Mouse (Mus musculus): ENCODE data around the gene Asl. TPM values are rescaled to one million over a fixed set of nuclear protein-coding genes. Genes with fewer than 3 reads are reported as not detected.

Asl gene
- polyA plus RNA-seq (2016; fragmentation: Nextera tagmentation; extraction: Ambion mirVana): 29.5 and 29.6 TPM in 2 replicates

DNA sequence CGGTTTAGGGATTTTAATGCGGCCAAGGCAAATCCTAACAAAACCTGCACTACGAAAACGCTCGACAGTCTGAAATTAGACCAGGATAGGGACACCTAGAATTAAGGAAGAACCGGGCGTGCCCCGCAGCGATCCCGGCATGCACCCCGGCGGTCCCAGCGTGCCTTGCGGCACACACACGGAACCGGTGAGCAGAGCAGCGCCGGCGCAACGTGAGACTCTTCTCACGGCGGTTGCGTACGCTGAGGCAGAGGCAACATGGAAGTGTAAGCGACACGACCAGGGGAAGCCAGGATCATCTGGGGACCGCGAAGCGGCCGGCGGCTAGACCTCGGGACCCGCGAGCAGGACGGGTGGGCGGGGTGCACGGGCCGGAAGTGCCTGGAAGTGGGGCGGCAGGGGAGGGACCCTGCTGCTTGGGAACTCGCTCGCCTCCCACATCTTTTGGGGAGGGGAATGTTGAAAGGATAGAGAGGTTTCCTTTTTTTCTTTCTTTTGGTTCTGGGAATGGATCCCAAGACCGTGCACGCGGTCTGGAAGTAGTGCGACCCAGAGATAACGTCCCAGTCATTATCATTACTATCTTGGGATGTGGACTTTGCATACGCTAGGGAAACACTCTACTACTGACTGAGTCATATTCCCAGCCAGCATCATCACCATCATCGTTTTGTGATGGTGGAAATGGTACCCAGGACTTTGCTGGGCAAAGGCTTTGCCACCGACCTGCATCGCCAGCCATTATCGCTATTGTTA is at the start of gene Asl, which contains the start of gene Crcp:
Gene Asl, minus strand, starts transcription at position 106 of the 756 bp plus-strand sequence.
Gene Crcp, plus strand, starts transcription at position 149 of the 756 bp plus-strand sequence.
- 2% methylated on average over 51 of the region's 51 CpGs for WGBS
- peak within 1 kb of the TSS; percentile 74 for H3K4me2 ChIP-seq
- ATAC-seq (ENCODE audit: insufficient number of reproducible peaks, insufficient read depth, low FRiP score, low TSS enrichment, low read depth): peak; percentile 58
- no peaks in the 10 kb centered on the region for H3K9me3 ChIP-seq
- H3K9ac ChIP-seq (replicated peaks): peak within 1 kb of the TSS; percentile 77
- H3K4me3 ChIP-seq (replicated peaks): peak within 1 kb of the TSS; percentile 73
- H3K4me1 ChIP-seq (replicated peaks): peaks cover 9% of the 10 kb centered on the region; the same call in 1 of the 2 replicates
- H3K27ac ChIP-seq: peak within 1 kb of the TSS; percentile 96
- peaks cover 3% of the 10 kb centered on the region; the same call in 1 of the 2 replicates for H3K36me3 ChIP-seq
- H3K27me3 ChIP-seq: peaks cover 4% of the 10 kb centered on the region; the same call in 1 of the 2 replicates

DNA sequence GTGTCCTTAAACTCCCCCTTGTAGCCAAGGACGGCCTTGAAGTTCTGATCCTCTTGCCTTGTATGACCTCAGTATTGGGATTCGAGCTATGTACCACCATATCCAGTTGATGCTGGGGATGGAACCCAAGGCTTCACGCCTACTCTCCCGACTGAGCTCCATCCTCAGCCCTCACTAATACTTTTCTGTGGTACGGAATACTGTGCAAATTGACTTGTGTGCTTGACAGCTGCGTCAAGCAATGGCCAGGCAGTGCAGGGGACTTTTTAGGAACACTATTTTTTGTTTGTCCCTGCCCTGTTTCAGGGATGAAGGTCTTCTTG is 49.7 kb upstream of the Asl start:
- ATAC-seq (ENCODE audit: insufficient number of reproducible peaks, insufficient read depth, low FRiP score, low TSS enrichment, low read depth): 0 out of 2 replicates have a peak, but pooled peaks have one; percentile 30
- Histone ChIP-seq H3K4me3 (replicated peaks) (peak overlapping the region; percentile 77), H3K9ac (replicated peaks) (peak overlapping the region; percentile 94)

DNA sequence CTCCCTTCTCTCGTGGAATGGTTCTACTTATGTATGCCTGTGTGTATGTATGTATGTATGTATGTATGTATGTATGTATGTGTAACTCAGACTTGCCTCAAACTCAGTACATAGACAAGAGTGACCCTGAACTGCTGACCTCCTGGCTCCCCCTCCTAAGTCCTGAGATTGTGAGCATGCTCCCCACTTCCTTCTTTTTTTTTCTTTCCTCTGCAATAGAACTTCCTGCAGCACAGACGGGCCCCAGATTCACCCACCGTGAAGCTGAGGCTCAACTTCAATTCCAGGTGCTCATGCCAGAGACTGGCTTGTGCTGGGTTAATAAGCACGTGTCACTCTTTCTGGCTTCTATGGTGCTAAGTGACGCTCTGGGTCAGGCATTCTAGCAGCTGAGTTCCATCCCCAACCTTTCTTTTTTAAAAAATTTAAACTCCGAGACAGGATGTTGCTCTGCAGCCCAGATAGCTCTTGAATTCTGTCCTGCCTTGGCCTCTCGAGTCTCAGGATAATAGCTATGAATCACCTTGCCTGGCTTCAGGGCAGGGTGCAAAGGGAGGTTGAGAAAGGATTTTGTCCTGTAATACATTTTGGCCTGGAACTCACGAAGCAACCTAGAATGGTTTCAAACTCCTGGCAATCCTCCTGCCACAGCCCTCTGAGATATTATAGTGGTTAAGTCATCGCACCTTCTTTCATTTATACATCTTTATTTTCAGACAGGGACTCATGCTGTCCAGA is 49.2 kb upstream of the Asl start:
- 0 out of 2 replicates have a peak, but pooled peaks cover 4% of the 10 kb centered on the region for H3K9me3 ChIP-seq
- no peak overlapping the region for H3K27ac ChIP-seq
- H3K4me1 ChIP-seq (replicated peaks): peaks cover 8% of the 10 kb centered on the region
- peaks cover 16% of the 10 kb centered on the region for H3K36me3 ChIP-seq
- H3K9ac ChIP-seq (replicated peaks): no peak overlapping the region
- WGBS: 69% methylated on average over 9 of the region's 9 CpGs
- ATAC-seq (ENCODE audit: insufficient number of reproducible peaks, insufficient read depth, low FRiP score, low TSS enrichment, low read depth): no peak
- no peaks in the 10 kb centered on the region for H3K27me3 ChIP-seq
- H3K4me3 ChIP-seq (replicated peaks): peak overlapping the region; percentile 77; the same call in 1 of the 2 replicates
- H3K4me2 ChIP-seq: peak overlapping the region; percentile 79

More for the DNA sequence above, 49.7 kb upstream of the Asl start:
- Histone ChIP-seq H3K9me3 (0 out of 2 replicates have a peak, but pooled peaks cover 4% of the 10 kb centered on the region), H3K27me3 (no peaks in the 10 kb centered on the region), H3K4me1 (replicated peaks) (peaks cover 10% of the 10 kb centered on the region), H3K36me3 (peaks cover 20% of the 10 kb centered on the region), H3K27ac (peak overlapping the region; percentile 85), H3K4me2 (peak overlapping the region; percentile 79)
- 51% methylated on average over 6 of the region's 6 CpGs for WGBS

DNA sequence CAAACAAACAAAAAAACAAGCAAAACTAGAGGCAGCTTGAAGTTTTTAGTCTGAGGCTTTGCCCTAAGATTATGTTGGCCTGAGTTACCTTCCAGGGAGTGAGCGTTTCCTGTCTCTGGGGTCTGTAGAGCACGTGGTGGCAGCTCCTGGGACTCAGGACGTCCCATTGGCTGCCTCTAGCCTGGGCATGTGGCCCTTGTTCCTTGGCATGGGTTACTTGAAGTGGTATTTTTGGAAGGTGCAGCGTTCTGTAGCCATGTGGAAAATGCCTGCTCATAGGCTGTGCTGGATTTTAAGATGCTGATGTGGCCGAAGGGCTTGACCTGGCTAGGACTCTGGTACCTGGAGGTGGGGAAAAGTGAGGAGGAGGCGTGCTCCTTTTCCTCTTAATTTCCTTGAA is 47.3 kb upstream of the Asl start:
- no peak overlapping the region for H3K27ac ChIP-seq
- no peak for ATAC-seq (ENCODE audit: insufficient number of reproducible peaks, insufficient read depth, low FRiP score, low TSS enrichment, low read depth)
- H3K36me3 ChIP-seq: peaks cover 3% of the 10 kb centered on the region; the same call in 1 of the 2 replicates
- H3K4me3 ChIP-seq (replicated peaks): no peak overlapping the region
- 0 out of 2 replicates have a peak, but pooled peaks cover 2% of the 10 kb centered on the region for H3K9me3 ChIP-seq
- no peaks in the 10 kb centered on the region for H3K27me3 ChIP-seq
- H3K4me2 ChIP-seq: no peak overlapping the region
- H3K4me1 ChIP-seq (replicated peaks): peaks cover 8% of the 10 kb centered on the region
- WGBS: 66% methylated on average over 6 of the region's 6 CpGs
- H3K9ac ChIP-seq (replicated peaks): no peak overlapping the region

DNA sequence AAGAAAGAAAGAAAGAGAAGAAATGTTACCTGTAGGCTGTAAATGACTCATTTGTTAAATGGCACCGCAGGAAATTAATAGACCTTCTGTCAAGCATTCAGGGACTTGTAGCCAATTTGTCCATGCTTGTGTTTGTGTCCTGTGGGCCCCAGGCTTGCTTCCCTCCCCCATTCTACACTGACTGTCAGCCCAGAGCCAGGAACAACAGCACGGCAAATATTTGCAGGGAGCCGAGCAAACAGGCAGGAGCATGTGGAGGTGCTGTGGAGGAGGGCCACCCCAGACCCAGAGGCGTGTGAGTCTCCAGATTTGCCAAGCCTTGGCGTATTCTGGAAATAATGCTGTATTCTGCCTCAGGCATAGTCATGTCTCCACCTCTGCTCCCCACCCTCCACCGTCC is 45.4 kb upstream of the Asl start:
- Histone ChIP-seq H3K27ac (no peak overlapping the region), H3K9me3 (no peaks in the 10 kb centered on the region), H3K36me3 (no peaks in the 10 kb centered on the region), H3K27me3 (no peaks in the 10 kb centered on the region), H3K9ac (replicated peaks) (no peak overlapping the region; the same call in 1 of the 2 replicates), H3K4me3 (replicated peaks) (no peak overlapping the region), H3K4me1 (replicated peaks) (no peaks in the 10 kb centered on the region), H3K4me2 (no peak overlapping the region)
- ATAC-seq (ENCODE audit: insufficient number of reproducible peaks, insufficient read depth, low FRiP score, low TSS enrichment, low read depth): no peak
- 72% methylated on average over 6 of the region's 6 CpGs for WGBS

DNA sequence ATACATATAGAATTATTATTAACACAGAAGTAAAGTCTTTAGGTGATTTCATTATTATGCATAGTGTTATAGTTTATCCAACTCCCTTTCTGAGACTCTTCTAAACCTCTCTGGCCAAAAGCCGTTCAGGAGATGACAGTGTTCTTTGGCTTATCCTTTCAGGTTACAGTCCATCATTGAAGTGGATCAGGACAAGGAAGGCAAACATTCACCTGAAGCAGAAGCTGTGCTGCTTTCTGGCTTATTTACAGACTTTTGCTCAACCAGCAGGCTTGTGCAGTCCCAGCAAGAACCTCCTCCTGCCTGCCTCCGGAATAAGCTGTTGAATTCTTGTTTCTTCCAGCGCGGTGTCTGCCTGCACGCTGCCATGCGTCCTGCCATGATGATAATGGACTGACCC is 44.0 kb upstream of the Asl start, which contains the start of gene Tpst1:
Gene Tpst1, plus strand, starts transcription at position 301 of the 400 bp plus-strand sequence.
- Histone ChIP-seq H3K4me3 (replicated peaks) (no peak within 1 kb of the TSS), H3K9me3 (no peaks in the 10 kb centered on the region; the same call in 1 of the 2 replicates), H3K27ac (no peak within 1 kb of the TSS), H3K36me3 (no peaks in the 10 kb centered on the region), H3K4me2 (no peak within 1 kb of the TSS), H3K4me1 (replicated peaks) (no peaks in the 10 kb centered on the region), H3K9ac (replicated peaks) (no peak within 1 kb of the TSS), H3K27me3 (no peaks in the 10 kb centered on the region)
- no peak for ATAC-seq (ENCODE audit: insufficient number of reproducible peaks, insufficient read depth, low FRiP score, low TSS enrichment, low read depth)
- WGBS: 91% methylated on average over 6 of the region's 6 CpGs

DNA sequence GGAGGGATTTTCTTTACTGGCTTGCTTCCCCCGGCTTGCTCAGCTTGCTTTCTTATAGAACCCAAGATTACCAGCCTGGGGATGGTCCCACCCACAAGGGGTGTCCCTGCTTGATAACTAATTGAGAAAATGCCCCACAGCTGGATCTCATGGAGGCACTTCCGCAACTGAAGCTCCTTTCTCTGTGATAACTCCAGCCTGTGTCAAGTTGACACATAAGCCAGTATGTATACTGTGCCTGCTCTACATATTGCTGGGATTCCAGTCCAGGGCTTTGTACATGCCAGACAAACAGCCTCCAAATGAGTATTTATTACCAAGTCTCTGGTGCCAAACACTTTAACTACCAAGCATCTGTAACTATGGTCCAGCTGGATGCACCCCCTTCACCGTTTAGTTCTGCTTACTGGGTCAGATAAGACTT is 38.8 kb upstream of the Asl start:
- Histone ChIP-seq H3K9ac (replicated peaks) (no peak overlapping the region), H3K27ac (no peak overlapping the region), H3K4me1 (replicated peaks) (no peaks in the 10 kb centered on the region), H3K36me3 (peaks cover 1% of the 10 kb centered on the region), H3K4me3 (replicated peaks) (no peak overlapping the region), H3K4me2 (no peak overlapping the region), H3K9me3 (peaks cover 6% of the 10 kb centered on the region; the same call in 1 of the 2 replicates), H3K27me3 (no peaks in the 10 kb centered on the region)
- WGBS: 52% methylated on average over 3 of the region's 3 CpGs
- ATAC-seq (ENCODE audit: insufficient number of reproducible peaks, insufficient read depth, low FRiP score, low TSS enrichment, low read depth): no peak

DNA sequence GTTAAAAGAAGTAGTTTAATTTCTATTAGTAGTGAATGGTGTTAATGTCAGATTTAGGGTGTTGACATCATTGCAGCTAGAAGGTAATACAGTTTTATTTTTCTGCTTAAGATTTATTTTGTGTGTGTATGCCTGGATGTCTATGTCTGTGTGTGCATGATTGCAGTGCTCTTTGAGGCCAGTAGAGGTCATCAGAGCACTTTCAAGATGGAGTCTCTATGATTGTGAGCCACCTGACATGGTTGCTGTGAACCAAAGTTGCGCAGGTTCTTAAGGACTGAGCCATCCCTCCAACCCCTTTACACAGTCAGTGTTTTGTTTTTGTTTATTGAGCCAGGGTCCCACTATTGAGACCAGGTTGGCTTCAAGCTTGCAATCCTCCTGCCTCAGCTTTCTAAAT is 36.5 kb upstream of the Asl start:
- no peak overlapping the region for H3K4me3 ChIP-seq (replicated peaks)
- peaks cover 6% of the 10 kb centered on the region; the same call in 1 of the 2 replicates for H3K9me3 ChIP-seq
- H3K4me2 ChIP-seq: no peak overlapping the region
- H3K27ac ChIP-seq: no peak overlapping the region
- H3K9ac ChIP-seq (replicated peaks): no peak overlapping the region
- H3K27me3 ChIP-seq: no peaks in the 10 kb centered on the region
- H3K36me3 ChIP-seq: peaks cover 15% of the 10 kb centered on the region
- 95% methylated on average over 1 of the region's 1 CpGs for WGBS
- H3K4me1 ChIP-seq (replicated peaks): no peaks in the 10 kb centered on the region
- no peak for ATAC-seq (ENCODE audit: insufficient number of reproducible peaks, insufficient read depth, low FRiP score, low TSS enrichment, low read depth)

DNA sequence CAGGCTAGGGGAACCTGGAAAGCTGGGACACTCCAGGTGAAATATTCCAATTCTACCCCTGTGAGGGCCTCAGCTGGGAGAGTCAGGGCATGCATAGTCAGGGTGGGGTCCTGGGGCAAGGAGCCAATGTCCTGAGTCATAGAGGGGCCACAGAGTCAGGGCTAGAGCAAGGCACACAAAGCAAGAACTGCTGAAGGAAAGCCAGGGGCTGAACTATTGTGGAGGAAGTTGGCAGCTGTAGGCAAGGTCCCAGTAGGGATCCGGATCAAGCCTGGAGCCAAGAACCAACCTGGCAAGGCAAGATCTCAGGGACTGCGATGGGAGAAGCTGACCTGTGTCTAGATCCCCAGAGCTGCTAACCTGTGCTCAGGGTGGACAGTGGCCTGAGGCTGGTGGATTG is 34.7 kb upstream of the Asl start:
- no peak overlapping the region for H3K9ac ChIP-seq (replicated peaks)
- H3K36me3 ChIP-seq: peaks cover 27% of the 10 kb centered on the region
- 88% methylated on average over 2 of the region's 2 CpGs for WGBS
- no peak overlapping the region for H3K4me3 ChIP-seq (replicated peaks)
- no peak for ATAC-seq (ENCODE audit: insufficient number of reproducible peaks, insufficient read depth, low FRiP score, low TSS enrichment, low read depth)
- H3K4me1 ChIP-seq (replicated peaks): no peaks in the 10 kb centered on the region
- no peak overlapping the region for H3K27ac ChIP-seq
- H3K4me2 ChIP-seq: no peak overlapping the region
- H3K27me3 ChIP-seq: no peaks in the 10 kb centered on the region
- peaks cover 6% of the 10 kb centered on the region; the same call in 1 of the 2 replicates for H3K9me3 ChIP-seq

DNA sequence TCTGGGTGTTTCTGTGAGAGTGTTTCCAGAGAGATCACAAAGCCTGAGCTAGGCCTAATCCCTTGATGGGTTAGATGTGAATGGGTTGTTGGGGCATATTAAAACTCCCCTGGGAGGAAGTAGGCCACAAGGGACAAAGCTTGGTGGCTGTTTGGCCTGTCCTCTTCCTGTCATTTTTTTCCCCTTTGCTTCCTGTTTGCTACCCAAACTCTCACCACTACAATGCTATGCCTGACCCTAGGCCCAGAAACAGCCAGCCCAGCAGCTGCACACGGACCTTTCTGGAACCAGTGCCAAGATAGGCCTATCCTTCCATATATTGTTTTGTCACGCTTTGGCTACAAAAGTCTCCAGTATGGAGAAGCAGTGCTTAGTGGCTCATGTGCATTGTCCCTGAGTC is 33.0 kb upstream of the Asl start:
- Histone ChIP-seq H3K36me3 (peaks cover 32% of the 10 kb centered on the region), H3K9ac (replicated peaks) (no peak overlapping the region), H3K4me1 (replicated peaks) (no peaks in the 10 kb centered on the region), H3K27me3 (no peaks in the 10 kb centered on the region), H3K9me3 (peaks cover 6% of the 10 kb centered on the region; the same call in 1 of the 2 replicates), H3K27ac (no peak overlapping the region), H3K4me2 (no peak overlapping the region), H3K4me3 (replicated peaks) (no peak overlapping the region)
- 82% methylated on average over 2 of the region's 2 CpGs for WGBS
- ATAC-seq (ENCODE audit: insufficient number of reproducible peaks, insufficient read depth, low FRiP score, low TSS enrichment, low read depth): no peak

DNA sequence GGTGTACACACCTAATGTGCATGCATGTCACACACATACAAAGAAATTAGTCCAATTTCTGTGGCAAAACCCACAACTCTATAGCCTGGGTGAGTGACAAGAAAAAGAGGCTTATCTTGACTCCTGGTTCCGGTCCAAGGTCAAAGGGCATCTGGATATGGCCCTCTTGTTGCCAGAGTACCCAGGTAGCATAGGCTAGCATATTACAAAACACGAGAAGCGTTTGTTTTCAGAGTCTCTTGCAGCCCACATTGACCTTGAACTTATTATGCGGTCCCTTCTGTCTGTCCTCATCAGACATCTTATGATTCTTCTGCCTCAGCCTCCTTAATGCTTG is 31.2 kb upstream of the Asl start:
- 93% methylated on average over 4 of the region's 4 CpGs for WGBS
- no peak for ATAC-seq (ENCODE audit: insufficient number of reproducible peaks, insufficient read depth, low FRiP score, low TSS enrichment, low read depth)
- Histone ChIP-seq H3K4me2 (no peak overlapping the region), H3K27ac (no peak overlapping the region), H3K9ac (replicated peaks) (no peak overlapping the region), H3K4me3 (replicated peaks) (no peak overlapping the region), H3K4me1 (replicated peaks) (no peaks in the 10 kb centered on the region), H3K9me3 (no peaks in the 10 kb centered on the region), H3K27me3 (no peaks in the 10 kb centered on the region), H3K36me3 (peaks cover 39% of the 10 kb centered on the region)

Data from limb, embryonic 12.5 days (tissue).